Mouse (Mus musculus) urinary bladder, postnatal 0 days (tissue): Measurements from ENCODE around the gene Mchr1. TPM values are rescaled to one million over a fixed set of nuclear protein-coding genes. Genes with fewer than 3 reads are reported as not detected.

Experiments
- polyA plus RNA-seq: library from polyadenylated mRNA; unstranded; fragments of >200 nt; fragmentation: Nextera tagmentation; extraction: Ambion mirVana; gene quantifications from 2 replicates; pipeline ENCODE4 v1.2.1, GENCODE M21; 2015

Mchr1 gene
- 25.2 and 26.1 TPM in 2 replicates for polyA plus RNA-seq

GRCm38 (mm10) chr15:81235086-81235920, at the start of gene Mchr1:
TSS of gene Mchr1 (plus strand) at chr15:81235499.

GRCm38 (mm10) chr15:81190630-81191178, 44.6 kb upstream of the Mchr1 start, which contains the start of gene Mrtfa:
TSS of gene Mrtfa (minus strand) at chr15:81190757.

Other genes with a start within 250 kb of the Mchr1 start
- 17.4 and 21.9 TPM in 2 replicates for gene Mrtfa, start 44.7 kb upstream of the Mchr1 start, polyA plus RNA-seq
- 84.1 and 84.9 TPM in 2 replicates for gene Slc25a17, start 125.3 kb downstream of the Mchr1 start, polyA plus RNA-seq
- 75.4 and 88.9 TPM in 2 replicates for gene St13, start 164.6 kb downstream of the Mchr1 start, polyA plus RNA-seq
- gene Xpnpep3, start 164.6 kb downstream of the Mchr1 start, polyA plus RNA-seq = 5.7 and 6.9 TPM in 2 replicates
- gene Dnajb7, start 172.8 kb downstream of the Mchr1 start, polyA plus RNA-seq = 0.60 and 0.69 TPM in 2 replicates
- 392 and 405 TPM in 2 replicates for gene Rbx1, start 230.8 kb downstream of the Mchr1 start, polyA plus RNA-seq